Mouse (Mus musculus): ENCODE measurements around the gene Nfe2l1.
"Not testable (repeated sequence)": the region's sequence is repeated elsewhere in the genome, so short reads cannot be mapped to it uniquely, and the experiment has no call there.

Nfe2l1 gene

DNA sequence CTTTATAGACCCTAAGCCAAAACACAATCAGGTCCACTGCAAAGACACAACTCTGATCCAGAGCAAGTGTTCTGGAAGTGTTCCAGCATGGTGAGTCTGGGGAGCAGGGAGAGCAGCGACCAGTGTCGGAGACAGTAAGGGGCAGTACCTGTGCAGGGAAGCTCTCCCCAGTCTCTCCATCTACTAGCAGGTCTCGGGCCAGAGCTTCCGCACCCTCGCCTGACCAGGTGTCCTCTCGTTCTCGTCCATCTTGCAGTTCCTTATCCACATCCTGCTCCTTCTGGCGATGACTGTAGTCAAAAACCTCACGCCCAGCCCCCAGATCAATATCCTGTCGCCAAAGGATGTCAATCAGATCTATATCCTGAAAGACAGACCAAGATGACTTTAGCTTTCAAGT is 7.8 kb downstream of the Nfe2l1 start:
- no peak for DNase-seq (ENCODE audit: low read depth, low spot score)

DNA sequence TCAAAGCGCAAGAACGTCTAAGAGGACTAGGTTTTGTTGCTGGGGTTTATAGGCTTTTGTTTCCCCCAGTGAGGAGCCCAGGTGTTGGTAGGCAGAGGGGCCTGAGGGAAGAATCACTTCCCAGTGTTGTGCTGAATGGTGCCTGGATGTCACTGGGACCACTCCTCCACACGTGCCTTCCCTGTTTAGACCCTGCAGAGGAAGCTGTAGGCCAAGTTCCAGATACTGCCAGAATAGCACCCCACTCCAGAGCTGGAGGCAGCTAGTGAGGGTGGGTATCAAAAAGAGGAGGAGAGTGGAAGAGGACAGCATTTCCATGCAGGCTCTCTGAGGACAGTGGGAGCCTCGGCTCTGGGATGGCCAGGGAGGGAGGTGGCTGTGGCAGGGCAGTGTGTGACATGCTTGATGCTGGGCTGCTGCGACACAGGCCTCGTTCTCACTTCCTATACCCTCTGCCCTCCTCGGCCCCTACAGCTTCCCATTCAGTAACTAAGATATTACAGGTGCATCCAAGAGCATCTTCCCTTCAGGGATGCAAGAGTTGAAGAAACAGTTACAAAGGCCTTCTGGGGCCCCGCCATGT is 11.5 kb downstream of the Nfe2l1 start:
- DNase-seq (ENCODE audit: low read depth, low spot score) = no peak

DNA sequence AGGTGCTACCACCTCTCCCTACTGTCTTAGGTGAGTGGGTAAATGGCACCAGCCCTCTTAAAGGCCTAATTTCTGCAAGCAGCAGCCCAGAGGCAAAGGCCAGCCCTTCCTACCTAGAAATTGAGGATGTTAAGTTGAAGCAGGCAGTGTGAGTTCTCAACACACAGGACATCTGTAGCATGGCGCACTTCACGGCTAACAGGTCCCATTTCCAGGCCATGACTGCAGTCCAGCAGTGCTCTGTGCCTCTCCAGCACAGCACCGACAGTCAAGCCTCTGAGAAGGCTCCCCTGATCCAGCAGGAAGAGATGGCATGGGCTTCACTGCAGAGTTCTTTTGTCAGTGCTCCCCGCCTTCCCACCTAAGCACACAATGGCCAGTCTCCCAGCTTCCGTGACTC is 12.8 kb downstream of the Nfe2l1 start:
- DNase-seq (ENCODE audit: low read depth, low spot score) = no peak

DNA sequence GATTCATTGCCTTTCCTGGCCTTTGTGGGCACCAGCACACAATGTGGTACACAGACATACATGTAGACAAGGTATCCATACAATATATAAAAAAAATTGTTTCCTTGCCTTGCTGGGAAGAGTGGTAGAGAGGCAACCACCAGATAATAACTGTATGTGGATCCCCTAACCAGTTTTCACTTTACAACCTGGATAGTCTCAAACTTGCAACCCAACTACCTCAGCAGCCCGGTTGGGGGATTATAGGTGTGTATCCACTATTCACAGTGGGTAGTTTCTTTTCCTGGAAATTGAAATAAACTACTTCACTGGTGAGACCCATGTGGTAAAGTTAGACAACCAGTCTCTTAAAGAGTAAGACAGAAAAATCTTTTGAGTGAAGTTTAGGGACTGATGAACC is 13.3 kb downstream of the Nfe2l1 start:
- no peak for DNase-seq (ENCODE audit: low read depth, low spot score)

DNA sequence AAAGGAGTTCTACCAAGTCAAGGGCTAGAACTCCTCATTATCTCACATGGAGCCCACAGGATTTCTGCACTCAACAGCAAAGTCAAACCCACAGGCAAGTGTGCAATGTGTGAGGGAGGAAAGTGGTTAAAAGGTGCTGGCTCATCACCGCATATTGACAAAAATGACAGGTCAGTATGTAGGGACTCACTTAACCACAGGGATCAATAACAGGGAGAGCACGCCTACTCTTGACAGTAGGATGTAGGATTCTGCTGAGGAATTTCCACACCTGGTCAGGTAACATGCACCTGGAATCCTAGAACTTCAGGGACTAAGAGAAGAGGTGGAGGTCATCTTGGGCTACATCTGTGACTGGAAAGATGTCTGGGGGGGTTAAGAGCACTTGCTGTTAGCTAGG is 13.9 kb downstream of the Nfe2l1 start:
- DNase-seq (ENCODE audit: low read depth, low spot score) = no peak

DNA sequence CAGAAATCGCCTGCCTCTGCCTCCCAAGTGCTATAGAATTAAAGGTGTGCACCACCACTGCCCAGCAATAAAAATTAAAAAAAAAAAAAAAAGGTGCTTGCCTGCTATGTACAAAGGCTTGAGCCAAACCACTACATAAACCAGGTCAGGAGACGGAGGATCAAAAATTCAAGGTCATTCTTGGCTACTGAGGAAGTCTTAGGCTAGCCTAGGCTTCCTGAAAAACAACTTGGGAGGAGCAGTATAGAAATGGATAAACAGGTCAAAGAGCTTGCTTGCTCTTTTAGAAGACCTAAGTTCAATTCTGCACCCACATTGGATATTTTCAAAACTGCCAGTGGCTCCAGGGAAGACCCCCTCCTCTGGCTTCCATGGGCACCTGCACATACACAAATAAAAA is 15.3 kb downstream of the Nfe2l1 start:
- no peak for DNase-seq (ENCODE audit: low read depth, low spot score)

DNA sequence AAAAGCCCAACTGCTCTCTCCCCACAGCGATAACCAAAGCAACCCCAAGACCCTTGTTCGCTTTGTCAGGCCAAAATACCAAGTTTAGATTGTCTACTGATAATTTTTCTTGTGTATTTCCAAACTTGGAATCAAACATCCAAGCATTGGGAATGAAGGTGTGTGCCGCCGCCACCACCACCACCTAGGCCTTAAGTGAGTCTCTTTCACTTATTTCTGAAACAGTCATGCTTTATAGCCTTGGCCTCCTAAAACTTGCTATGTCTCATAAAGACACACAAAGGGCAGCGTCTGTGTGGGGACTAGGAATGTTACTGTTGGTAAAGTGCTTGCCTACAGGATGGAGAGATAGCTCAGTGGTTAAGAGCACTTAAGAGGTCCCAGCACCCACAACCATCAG is 15.8 kb downstream of the Nfe2l1 start:
- no peak for DNase-seq (ENCODE audit: low read depth, low spot score)

DNA sequence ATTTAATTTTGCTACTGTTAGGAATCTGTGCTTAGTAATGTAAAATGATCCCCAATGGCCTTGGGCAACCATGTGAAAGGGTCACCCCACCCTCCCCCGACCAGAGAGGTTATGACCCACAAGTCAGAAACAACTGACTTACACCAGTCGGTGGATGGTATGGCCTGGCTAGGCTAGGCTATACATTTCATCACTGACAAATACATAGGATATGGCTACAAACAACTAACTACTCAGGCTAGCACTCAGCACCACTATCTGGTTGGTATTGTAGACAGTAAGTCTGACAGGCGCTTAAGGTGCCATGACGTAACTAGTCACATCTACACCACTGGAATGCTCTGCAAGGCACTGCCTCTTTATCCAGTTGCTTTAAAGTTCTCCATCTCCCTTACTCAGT is 16.3 kb downstream of the Nfe2l1 start:
- no peak for DNase-seq (ENCODE audit: low read depth, low spot score)

DNA sequence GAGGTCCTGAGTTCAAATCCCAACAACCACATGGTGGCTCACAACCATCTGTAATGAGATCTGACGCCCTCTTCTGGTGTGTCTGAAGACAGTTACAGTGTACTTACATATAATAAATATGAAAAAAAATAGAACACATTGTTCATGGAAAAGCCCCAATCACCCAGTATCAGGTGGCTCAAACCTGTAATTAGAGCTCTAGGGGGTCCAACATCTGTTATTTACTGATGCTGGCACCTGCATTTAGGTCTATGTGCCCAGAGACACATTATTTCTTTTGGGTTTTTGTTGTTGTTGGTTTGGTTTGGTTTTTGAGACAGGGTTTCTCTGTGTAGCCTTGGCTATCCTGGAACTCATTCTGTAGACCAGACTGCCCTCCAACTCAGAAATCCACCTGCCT is 18.6 kb downstream of the Nfe2l1 start:
- DNase-seq (ENCODE audit: low read depth, low spot score) = not testable (repeated sequence)

DNA sequence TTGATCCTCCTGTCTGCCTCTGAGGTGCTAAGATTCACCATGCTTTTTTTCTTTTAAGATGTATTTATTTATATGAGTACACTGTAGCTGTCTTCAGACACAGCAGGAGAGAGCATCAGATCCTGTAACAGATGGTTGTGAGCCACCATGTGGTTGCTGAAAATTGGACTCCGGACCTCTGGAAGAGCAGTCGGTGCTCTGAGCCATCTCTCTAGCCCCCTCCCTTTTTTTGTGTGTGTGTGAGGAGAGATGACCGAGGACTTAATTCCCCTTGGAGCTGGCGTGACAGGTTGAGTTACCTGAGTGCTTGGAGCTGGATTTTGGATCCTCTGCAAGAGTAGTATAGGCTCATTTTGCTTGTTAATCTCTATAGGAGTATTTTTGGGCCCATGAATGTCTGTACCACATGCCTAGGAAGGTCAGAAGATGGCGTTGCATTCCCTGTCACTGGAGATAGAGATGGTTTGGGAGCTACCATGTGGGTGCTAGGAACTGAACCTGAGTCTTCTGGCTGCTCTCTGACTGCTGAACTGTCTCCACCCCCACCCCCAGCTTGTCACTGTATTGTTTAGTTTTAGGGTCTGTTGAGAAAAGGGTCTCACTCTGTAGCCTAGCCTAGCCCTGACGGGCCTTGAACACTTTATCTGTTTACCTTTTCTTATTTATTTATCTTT is 20.1 kb downstream of the Nfe2l1 start:
- no peak for DNase-seq (ENCODE audit: low read depth, low spot score)

DNA sequence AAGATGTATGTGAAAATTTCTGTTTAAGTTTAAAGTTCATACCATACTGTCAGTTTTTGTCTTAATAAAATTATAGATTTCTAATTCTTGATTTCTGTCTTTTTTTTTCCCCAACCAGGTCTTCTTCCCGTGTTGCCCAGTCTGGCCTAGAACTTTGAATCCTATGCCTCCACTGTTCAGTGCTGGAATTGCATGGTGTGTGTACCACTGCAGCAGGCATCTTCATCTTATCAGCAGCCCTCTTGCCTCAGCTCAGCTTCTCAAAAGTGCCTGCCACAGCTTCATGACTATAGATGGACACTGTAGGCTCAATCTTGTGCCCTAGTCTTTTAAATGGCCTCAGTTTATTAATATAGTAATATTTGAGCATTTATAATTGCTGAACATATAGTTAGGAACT is 21.7 kb downstream of the Nfe2l1 start:
- peak; percentile 70 for DNase-seq (ENCODE audit: low read depth, low spot score)

DNA sequence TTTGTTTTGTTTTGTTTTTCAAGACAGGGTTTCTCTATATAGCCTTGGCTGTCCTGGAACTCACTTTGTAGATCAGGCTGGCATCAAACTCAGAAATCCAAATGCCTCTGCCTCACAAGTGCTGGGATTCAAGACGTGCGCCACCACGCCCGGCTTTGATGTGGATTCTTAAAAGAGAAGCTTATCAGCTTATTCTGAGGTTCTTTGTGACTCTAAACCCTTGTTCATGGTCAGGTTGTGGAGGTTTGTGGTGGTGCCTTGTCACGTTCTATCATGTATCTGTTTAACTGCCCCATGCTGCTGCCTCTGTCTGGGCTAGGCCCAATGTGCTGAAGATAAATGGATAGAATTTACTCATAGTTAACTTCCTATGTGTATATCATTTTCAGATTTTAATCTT is 24.2 kb downstream of the Nfe2l1 start:
- no peak for DNase-seq (ENCODE audit: low read depth, low spot score)

DNA sequence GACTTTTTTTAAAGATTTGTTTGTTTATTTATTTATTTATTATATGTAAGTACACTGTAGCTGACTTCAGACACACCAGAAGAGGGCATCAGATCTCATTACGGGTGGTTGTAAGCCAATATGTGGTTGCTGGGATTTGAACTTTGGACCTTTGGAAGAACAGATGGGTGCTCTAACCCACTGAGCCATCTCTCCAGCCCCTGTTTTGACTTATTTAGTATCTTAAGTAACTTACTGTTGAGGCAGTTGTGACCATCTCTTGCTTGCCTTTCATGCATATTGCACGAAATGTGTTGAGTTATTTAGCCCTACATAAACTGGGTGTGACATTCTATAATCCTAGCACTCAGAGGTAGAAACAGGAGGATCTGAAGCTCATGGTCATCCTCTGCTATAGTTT is 30.3 kb downstream of the Nfe2l1 start:
- no peak for DNase-seq (ENCODE audit: low read depth, low spot score)

DNA sequence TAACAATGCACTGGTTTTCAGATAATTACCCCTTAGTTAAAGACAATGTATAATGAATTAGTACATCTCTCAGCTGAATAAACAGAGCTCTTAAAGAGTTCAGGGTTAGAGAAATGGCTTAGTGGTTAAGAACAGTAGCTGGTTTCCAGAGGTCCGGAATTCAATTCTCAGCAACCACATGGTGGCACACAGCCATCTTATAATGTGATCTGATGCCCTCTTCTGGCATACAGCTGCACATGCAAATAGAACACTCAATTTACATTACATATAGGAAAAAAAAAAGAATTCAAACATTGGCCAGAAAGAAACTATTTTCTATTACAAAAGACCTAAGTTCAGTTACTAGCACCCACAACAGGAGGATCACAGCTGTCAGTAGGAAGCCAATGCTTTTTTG is 33.2 kb downstream of the Nfe2l1 start:
- peak; percentile 69 for DNase-seq (ENCODE audit: low read depth, low spot score)

DNA sequence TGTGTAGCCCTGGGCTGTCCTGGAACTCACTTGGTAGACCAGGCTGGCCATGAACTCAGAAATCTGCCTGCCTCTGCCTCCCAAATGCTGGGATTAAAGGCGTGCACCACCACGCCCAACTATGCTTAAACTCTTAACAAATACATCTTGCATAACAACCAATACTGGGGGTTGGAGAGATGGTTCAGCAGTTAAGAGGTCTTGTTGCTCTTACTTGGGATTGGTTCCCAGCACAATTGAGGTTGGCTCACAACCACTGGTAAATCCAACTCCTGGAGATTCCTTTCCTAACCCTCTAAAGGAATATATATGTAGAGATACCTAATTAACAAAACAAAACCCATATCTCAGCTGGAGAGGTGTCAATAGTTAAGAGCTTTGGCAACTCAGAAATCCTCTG is 33.7 kb downstream of the Nfe2l1 start:
- DNase-seq (ENCODE audit: low read depth, low spot score) = peak; percentile 88

DNA sequence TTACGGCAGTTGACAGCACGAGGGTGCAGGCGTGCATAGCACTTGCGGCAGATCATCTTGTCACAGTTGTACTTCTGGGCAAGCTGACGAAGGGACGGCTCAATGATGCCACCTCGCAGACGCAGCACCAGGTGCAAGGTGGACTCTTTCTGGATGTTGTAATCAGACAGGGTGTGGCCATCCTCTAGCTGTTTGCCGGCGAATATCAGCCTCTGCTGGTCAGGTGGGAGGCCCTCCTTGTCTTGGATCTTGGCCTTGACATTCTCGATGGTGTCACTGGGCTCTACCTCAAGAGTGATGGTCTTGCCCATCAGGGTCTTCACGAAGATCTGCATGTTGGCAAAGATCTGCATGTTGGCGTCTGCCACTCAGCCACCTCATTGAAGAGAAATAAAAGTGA is 34.3 kb downstream of the Nfe2l1 start:
- peak; percentile 58 for DNase-seq (ENCODE audit: low read depth, low spot score)

DNA sequence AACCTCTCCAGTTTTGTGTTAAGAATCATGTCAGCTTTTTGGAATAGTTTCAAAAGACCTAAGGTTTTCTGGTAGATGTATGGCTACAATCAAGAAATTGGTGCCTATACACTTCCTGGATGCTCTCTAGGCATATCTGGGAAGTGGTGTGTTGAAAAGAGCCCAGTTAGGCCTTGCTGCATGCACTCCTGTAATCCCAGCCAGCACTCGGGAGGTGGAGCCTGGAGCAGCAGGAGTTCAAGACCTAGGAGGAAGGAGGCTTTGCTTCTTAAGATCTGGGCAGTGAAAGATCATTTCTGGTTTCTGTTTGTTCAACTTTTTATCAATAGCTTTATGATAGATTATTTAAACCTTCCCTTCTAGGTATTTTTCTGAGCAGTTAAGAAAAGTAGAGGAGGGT is 39.1 kb downstream of the Nfe2l1 start:
- peak; percentile 73 for DNase-seq (ENCODE audit: low read depth, low spot score)

DNA sequence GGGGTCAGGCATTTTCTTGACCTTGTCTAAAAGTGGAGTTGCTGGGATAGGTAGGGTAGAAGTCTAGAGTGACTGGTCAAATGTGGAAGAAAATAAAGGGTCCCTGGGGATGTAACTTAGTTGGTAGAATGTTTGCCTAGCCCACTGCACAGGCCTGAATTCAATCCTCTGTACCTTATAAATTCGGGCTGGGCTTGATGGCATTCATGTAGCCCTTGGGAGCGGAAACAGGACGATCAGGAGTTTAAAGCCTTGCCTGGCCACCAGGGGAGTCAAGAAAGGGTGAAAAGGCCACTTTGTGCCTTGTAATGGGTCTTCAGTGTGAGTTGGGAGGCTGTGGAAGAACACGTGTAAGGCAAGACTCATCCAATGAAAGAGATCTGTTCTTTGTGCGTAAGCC is 39.8 kb downstream of the Nfe2l1 start:
- peak; percentile 86 for DNase-seq (ENCODE audit: low read depth, low spot score)

DNA sequence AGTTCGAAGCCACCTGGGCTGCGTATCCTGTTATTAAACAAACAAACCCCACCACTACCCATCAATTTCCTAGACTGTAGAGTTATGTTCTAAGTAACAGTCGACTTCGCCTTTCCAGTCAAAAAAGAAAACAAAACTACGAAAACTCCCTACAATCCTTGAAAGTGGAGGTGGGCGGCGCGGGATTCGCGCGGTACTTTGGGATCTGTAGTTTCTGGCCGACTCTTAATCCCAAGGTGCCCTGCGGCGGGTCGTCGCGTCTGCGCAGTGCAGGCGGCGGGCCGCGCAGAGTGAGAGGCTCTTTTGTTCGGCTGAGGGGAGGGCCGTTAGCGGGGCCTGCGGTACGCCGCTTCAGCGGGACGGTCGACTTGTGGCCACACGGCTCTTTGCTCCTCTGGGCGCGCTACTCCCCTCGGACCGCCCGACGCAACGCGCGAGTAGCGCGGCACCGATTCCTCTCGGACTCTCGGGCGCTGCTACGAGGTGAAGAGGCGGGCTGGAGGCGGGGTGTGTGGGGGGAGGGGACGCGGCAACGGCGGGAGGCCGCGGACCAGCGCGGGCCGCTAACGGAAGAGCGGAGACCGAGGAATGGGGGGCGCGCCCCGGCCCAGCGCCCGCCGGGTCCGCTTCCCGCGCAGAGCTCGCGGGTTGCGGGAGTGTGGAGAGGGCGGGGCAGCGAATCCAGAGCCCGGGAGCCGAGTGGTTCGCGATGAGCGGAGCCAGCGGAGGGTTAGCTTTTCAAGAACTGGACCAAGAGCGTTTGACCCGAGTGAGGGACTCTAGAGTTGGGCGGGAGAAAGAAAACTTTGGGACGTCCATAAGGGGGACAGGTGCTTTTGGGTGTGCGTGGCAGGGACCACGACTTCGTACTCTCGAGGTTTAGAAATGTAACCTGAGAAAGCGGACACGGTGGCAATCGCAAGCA is 40.6 kb downstream of the Nfe2l1 start, which contains the start of gene Cbx1:
Cbx1 (plus strand) TSS at position 257 of the 925 bp plus-strand sequence.
- DNase-seq (ENCODE audit: low read depth, low spot score) = peak; percentile 93

DNA sequence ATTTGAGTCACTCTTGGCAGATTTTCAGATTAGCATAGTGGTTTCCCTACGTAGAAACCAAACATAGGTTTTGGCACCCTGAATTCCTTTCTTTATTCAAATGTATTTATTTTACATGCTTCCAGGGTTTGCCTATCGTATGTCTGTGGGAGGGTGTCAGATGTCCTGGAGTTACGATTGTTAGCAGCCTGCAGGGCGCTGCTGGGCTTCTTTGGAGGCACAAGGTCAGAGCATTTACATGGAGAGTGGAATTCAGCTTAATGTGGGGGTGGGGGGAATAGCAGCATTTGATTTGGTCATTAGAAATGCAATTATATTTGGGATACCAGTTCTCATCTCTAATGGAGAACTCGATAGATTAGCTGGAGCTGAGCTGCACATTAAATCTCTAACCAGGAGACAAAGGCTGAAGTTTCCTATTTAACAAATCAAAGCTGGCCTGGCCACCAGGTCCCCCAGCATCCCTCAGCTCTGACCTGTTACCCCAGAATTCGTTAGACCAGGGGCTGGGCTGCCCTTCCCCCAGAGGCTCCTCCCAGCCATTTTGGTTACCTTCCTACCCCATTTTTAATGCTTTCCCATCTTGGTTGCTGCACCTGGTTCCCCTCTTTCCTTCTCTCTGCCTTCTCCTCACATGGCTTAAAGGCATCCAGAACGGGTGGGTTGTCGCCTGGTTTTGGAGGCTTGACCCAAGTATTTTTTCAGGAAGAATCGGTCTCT is 42.9 kb downstream of the Nfe2l1 start:
- DNase-seq (ENCODE audit: low read depth, low spot score) = peak; percentile 76

DNA sequence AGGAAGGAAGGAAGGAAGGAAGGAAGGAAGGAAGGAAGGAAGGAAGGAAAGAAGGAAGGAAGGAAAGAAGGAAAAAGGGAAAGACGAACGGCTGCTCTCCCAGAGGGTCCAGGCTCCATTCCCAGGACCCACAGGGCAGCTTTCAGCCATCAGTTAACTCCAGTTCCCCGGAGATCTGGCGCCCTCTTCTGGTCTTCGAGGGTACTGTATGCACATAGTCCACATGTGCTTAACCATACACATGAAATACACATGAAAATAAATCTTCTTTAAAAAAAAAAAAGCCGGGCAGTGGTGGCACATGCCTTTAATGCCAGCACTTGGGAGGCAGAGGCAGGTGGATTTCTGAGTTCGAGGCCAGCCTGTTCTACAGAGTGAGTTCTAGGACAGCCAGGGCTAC is 44.9 kb downstream of the Nfe2l1 start:
- DNase-seq (ENCODE audit: low read depth, low spot score) = peak; percentile 90

DNA sequence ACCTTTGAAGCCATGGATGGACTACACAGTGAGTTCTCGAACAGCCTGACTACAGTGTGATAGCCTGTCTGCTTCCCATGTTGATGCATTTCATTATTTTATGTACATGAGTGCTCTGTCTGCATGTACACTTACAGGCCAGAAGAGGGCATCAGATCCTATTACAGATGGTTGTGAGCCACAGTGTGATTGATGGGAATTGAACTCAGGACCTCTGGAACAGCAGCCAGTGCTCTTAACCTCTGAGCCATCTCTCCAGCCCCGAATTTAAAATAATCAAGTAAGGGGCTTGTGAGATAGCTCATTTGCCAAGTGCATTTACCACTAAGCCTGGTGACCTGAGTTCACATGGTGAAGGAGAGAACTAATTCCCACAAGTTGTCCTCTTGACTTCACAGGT is 48.3 kb downstream of the Nfe2l1 start:
- peak; percentile 63 for DNase-seq (ENCODE audit: low read depth, low spot score)
